Mouse (Mus musculus): ENCODE measurements at regions not wholly inside any gene's neighbourhood (a gene's known extent, or its start where the extent isn't known, plus 50 kb on each side); places are given as distances from the start of the nearest gene placed in this dataset.

DNA sequence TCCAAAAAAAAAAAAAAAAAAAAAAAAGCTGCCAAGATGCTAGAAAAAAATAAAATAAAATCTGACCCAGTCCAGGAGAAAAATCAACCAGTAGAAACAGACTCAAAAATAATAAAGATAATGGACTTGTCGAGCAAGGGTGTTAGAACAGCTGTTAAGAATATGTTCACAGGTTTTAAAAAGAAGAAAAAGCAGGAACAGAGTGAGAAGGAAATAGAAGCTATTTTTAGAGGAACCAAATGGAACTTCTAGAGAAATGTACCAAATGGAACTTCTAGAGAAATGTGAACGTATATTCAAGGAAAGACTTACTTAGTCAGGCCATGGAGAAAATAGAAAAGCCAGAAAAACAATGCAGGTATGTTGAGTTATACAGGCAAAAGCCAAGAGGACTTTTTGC, 662.4 kb upstream of the Jmjd1c start:
- DNase-seq (ENCODE audit: low spot score), result no peak

DNA sequence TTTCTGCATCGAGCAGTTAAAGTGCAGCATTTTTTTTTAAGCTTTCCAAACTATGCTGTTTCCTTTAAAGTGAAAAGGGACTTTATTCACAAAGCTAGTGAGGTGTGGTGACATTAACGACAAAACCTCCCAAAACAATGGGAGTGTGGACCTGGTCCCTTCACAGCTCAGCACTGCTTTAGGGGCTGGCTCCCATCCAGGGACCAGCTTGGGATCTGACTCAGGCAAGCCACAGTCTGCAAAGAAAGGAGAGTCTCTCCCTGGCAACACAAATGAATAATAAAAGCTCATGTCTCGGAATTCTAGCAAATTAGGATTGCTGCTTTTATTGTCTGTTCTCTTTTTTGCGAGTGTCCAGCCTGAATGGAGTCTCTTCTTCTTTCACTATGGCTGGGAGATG, 625.2 kb upstream of the Jmjd1c start:
- DNase-seq (ENCODE audit: low spot score), result no peak

DNA sequence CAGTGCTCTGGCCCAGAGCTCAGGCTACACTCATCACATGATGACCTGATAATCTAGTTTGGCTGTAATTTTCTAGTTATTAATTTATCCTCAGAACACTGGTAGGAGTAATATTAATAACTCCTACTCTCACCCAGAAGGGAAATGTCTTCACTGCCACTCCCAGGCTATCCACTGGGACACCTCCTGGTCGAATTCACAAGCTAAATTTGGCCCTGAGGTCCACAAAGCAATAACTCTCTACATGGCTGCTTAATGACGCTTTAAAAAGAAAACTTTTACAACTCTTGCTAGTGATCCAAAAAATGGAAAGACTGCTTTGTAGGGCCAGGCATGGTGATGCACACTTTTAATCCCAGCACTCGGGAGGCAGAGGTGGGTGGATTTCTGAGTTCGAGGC, 623.9 kb upstream of the Jmjd1c start:
- DNase-seq (ENCODE audit: low spot score), result no peak

DNA sequence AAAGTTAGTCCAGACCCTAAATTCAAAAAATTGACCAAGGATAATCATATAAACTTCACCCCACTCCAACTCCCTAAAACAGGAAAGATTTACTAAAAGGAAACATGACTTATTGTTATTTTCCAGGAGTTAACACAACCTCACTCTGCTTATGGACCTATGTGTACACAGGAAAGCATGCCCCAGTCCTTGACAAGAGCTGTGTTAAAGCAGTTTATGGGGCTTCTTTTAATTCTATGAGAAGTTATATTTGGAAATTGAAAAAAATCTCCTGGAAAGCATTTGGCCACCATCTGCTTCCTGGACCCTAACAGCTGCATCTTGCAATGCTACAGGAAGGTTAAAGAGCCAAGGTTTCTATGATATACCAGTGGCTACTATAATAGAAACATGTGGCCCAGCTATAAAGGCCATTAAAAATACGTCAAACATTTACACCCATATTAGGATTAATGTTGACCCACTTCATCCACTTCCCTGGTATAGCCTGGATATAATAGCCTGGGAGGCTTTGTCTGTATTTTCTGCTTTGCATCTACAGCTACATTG, 620.7 kb upstream of the Jmjd1c start:
- DNase-seq (ENCODE audit: low spot score), result no peak

DNA sequence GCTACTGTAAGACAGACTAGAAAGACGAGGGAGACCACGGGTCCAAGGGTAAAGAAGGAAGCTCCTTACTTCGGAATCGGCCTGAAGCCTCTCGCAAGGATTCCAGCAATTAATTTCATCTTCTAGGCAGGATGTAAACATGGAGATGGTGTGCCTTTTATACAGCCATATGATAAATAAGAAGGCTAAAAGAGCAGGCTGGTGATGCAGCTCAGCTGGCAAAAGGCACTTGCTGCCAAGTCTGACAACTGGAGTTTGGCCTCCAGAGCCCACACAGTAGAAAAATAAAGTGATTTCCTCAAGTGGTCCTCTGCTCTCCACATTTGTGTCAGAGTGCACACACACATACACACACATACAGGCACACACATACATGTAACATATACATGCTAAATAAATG, 605.1 kb upstream of the Jmjd1c start:
- no peak for DNase-seq (ENCODE audit: low spot score)

DNA sequence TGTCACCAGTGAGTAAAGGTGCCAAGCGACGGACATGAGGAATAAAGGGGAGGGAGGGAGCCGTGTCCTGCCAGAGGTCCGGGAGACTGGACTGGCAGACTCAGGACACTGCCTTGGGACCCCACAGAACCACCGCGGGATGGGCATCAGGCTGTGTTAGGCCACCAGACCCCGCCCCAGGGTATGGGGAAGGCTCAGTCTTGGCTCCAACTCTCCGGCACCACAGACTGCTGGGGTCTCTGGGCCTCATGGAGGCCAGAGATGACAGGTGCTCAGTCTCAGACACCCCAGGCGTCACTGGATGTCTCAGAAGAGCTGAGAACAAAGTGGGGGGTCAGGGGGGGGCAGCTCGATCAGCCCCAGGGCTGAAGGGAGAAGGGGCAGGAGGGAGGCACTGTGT, 604.1 kb upstream of the Jmjd1c start:
- no peak for DNase-seq (ENCODE audit: low spot score)

DNA sequence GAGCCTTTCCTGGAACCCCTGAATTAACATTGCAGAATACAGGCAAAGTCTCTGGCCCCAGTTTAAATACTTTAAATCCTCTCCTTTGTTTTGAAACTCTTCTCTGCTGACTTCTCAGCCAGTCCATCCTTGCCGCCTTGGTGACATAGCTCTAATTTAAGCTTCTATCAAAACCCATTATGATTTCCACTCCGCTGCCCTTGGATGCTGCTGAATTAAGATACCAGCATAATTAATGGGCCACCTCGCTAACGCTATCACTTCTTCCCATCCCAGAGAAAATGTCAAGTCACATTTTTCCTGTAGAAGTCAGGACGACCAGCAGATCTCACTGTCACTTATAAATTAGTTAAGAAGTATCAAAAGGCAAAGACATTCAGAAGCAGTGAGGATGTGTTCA, 556.1 kb upstream of the Jmjd1c start:
- DNase-seq (ENCODE audit: low spot score), result no peak

DNA sequence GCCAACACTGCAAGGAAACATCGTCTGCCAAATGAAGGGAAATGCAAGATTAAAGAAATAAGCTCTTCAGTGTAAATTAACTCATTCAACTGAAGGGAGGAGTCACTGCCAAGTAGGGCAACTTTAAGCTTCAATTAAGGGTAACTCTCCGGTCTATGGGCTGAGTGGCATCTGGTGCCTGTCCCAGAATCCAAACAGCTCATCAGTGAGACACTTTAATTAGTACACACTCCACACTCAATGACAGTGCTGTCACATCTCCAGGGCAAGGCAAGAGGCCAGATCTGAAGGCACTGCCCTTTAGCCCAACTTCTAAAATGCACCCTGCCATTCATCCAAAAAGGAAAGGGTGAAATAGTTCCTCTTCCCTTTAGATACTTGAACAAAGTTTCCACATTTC, 549.3 kb upstream of the Jmjd1c start:
- DNase-seq (ENCODE audit: low spot score), result no peak

DNA sequence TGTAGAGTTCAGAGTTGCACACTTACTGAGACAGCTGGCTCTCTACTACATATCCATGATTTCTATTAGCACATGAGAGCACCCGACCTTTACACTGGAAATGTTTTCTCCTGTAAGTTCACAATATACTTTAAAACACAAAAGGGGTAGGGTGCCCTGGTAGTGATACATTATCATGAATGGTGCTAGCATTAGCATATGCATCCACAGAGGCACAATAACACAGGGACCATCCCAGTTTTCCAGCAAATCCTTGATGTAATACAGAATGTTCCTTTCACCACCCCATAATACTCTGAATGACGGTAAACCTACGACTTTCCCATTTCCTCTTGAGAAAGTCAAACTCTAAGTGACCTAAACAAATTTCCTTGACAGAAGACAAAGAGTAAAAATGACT, 548.3 kb upstream of the Jmjd1c start:
- no peak for DNase-seq (ENCODE audit: low spot score)

DNA sequence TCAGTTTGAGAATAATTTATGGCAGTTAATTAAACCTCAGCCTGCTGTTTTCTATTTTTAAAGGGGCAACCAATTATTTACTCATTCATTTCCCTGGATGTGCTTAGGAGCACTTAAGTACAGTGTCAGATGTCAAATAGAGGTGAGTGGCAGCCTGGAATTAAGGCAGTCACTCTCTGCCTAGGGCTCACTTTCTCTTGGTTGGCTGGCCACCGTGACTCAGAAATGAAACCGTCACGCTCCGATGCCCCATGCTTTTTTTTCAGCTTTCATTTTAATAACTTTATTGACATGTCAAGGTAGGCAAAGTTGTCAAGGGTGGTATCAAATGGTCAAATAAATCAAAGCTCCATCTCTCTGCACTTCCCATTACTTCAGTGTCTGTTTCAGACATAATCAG, 547.9 kb upstream of the Jmjd1c start:
- DNase-seq (ENCODE audit: low spot score), result no peak

DNA sequence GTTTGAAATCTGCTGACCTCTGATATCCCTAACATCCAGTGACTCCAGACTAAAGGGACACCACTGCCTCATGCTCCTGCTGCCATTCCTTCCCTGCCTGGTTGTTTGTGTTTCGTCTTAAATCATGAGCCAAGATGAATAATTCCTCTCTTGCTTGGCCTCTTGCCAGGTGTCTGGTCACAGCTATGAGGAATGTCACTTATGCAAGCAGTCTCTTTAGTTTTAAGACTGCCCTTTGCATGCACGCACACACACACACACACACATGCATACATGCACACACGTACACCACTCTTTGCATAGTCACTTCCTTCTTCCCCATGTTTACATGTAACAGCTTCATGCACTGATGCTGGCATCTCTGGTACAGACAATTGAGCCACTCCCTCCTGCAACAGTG, 543.0 kb upstream of the Jmjd1c start:
- no peak for DNase-seq (ENCODE audit: low spot score)

DNA sequence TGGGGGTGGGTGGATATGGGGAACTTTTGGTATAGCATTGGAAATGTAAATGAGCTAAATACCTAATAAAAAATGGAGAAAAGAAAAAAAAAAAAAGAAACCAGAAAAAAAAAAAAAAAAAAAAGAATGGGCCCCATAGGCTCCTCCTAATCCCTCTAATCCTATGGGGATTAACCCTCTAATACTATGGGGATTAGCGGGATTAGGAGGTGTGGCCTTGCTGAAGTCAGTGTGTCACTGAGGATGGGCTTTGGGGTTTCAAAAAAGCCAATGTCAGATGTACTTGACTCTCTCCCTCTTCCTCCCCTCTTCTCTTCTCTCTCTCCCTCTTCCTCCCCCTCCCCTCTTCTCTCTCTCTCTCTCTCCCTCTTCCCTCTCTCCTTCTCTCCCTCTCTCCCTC, 541.7 kb upstream of the Jmjd1c start:
- no peak for DNase-seq (ENCODE audit: low spot score)

DNA sequence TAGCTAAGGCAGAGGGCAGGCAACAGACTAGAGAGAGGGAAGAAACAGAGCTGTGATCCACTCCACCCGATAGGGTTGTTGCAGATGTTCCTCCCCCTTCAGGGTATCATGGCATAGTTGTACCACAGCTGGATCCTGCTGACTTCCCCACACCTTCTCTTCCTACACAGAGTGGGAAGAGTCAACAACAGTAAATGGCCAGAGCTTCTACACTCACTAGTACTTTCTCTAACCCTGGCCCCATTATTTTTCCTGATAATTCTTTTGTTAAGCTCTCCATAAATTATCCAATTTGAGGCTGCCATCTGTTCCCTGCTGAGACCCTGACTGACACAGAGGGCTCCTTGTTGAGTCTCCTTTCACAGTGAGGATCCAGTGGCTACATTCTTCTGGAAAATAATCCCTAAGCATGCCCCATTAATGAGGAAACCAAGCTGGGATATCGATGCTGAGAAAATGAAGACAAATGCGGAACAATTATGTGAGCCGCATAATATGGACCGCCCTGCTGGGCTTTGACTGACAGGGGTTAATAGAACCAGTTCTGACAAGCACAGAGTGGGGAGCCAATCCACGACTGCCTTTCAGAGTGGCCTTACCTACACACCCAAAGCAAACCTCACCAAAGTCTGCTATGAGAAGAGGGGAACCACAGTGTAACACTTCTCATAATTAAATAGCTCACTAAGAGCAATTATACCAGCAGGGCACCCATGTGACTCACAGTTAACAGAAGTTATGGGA, 537.7 kb upstream of the Jmjd1c start:
- DNase-seq (ENCODE audit: low spot score), result no peak

DNA sequence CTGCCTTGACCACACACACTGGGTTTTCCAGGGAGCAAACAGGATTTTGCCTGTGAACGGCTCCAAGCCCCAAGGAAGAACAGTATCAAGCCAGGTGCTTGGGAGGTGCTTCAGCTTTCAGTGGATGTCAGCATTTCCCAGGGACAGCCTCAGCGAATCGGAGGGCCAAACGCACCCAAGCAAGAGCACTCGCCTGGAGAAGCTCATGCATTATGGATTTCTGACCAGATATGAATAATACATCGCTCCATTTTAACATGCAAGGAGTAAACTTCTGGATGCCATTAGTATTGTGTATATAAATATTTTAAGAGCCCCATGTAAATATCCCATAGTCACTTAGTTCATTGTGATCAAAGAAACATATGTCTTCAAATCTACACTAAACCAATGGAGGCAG, 530.6 kb upstream of the Jmjd1c start:
- no peak for DNase-seq (ENCODE audit: low spot score)

DNA sequence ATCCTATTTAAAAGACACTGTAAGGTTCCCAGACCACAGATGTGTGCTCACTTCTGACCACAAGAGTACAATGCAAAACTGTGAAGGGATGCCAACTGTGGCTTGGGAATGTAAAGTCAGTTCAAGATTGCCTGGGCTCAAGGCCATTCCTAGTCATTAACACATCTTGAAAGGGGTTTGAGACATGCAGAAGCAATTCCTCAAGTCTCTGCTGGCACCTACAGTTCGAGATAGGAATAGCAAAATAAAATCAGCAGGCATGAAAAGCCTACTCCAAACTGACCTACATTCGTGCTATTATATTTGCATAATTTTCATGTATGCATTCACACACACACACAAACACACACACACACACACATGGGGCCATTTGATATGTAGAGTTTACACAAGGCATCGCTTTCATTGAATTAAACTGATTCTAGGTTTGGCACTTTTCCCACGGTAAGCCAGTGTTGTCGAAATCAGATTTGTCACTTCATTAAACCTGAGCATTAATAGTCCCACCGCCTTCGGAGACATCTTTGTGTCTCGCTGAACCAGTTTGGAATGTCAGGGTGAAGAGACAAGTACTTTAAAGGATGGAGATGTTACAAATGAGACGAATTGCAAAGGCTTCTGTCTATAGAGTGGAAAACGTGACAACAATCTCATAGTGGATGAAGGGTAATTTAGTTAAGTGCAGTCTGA, 520.9 kb upstream of the Jmjd1c start:
- DNase-seq (ENCODE audit: low spot score), result no peak

DNA sequence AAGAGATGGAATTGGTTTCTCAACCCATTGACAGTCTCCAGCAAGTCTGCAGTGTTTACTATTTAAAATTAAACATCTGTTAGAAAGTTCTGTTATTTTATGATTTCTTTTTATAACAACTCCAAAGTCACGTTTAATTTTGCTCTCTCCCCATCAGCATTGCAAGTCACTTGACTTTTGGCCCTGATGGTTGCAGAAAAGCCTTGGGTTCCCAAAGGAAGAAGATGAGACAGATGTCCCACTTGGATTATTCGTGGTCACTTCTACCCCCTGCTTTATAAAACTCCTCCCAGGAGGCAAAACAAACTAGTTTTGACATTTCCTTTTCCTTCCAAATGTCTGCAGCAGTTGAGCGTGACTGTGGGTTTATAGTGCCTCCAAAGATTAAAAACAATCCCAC, 502.9 kb upstream of the Jmjd1c start:
- no peak for DNase-seq (ENCODE audit: low spot score)

DNA sequence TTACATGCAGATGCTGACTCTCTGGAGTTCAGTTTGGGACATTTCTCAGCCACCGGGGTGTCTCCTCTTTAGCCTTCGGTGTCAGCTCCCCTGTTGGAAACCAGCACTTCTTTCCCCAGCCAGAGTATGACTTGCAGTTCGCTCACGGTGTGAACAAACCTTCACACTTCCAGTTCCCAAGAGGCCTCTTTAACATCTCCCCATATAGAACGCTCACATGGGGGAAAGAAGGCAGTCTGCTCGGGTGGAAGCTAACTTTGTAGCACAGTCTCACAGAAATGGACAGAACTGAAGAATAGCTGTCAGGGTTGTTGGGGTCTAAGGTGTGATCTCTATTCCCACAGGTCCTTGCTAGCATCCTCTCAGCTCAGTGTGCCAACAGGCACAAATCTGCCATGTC, 502.4 kb upstream of the Jmjd1c start:
- DNase-seq (ENCODE audit: low spot score), result no peak

DNA sequence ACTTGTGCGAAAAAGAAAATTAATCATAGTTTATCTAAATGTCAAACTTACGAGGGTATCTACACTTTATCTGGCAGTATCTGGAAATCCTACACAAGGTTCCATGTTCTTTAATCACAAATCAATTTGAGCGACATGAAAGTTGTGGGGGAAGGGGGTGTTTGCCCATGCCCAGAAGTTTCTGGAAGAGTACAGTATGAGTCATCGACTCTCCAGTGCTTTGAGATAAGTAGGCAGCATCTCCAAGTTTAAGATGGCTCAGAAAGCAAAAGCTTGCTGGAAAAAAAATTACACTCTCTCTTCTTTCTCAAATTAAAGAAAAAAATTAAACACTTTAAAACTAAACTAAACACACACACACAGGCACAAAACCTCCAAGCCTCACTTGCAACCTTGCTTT, 498.0 kb upstream of the Jmjd1c start:
- no peak for DNase-seq (ENCODE audit: low spot score)

DNA sequence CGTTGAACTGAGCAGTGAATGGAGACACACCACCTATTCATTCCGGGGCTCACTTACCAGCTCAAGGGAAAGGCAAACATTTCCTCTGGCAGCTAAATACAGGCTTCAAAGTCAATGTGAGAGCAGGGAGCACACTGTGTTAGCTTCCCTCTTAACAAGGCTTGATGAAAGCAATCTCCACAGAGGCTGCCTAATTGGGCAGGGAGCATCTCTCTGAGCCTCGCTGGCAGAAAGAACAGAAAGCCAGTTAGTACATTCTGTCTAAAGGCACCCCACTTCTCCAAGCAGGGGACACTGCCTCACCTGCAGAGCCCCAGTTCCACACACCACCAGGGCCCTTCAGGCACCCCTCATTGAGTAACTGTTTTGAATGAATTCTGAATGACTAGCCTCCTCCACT, 488.8 kb upstream of the Jmjd1c start:
- DNase-seq (ENCODE audit: low spot score), result no peak

DNA sequence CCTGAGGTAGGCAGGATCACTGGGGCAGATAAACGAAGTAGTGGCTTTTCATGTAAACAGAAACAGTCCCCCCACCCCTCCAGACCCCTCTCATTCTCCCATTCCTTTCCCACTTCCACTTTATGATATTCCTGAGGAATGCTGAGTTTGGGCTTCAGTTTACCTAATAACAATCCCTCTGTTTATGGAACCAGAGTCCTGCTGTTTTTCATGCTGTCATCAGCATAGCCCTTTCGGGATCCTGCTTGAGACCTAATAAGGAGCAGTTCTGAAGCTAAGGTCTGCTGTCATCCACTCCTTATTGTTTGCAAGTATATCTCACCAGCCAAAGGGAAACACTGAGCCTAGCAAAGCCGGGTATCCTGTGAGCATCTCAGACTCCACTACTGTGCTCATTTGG, 479.6 kb upstream of the Jmjd1c start:
- no peak for DNase-seq (ENCODE audit: low spot score)

DNA sequence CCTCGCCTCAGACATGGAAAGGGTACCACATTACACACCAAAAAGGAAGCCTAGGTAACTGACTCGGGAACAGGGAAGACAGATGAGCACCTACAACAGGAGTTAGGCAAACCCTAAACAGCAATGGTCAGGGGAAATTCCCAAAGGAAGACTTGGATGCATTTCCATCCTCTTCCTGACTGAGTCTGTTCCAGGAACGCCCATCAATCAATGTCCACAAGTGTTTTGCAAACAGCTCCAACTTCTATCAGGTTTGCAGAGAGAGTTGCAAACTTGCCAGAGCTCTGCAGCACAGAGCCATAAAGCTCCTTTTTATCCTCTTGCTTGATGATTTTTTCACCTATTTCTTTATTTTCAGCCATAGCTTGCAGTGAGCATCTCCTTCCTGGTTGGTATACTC, 464.9 kb upstream of the Jmjd1c start:
- DNase-seq (ENCODE audit: low spot score), result no peak

DNA sequence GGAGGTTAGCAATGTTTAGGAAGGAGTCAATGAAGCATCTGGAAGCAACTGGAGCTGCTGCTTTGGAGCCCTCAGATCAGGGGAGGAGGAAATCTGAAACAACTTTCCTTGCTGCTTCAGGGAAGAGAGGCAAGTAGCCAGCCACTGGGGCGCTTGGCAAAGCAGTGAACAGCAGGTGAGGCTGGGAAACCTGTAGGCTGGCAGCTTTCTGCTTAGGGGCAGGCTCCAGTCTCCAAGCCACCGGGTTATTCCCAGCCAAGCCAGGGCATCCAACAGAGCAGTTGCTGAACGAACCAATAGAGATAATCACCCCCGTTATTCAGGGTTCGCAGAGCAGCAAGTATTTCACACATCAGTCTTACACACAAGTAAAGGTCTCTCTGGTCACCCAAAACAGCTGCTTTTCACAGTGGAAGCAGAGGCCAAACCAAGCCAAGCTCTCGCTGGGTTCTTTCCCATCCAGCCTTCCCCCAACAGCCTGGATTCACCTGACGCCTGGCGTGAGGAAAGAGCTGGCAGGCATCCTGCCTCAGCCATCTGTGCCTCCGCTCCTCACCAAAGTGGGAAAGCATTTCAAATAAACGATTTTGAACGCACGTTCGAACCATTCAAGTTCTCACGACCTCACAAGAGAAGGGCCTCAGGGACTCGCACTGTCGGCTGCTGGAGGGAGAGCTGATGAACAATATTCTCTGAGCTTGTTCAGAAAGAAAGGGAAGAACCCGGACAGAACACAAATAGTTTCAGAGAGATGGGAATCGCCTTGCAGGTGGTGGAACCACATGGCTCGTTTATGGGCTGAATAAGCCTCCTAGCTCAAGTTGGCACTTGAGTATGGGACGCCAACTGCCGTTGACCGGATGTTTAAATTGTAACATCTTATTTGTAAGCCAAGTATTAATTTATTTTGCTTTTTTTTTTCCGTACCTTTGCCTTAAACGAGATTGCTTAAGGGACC, 454.8 kb upstream of the Jmjd1c start:
- no peak for DNase-seq (ENCODE audit: low spot score)

DNA sequence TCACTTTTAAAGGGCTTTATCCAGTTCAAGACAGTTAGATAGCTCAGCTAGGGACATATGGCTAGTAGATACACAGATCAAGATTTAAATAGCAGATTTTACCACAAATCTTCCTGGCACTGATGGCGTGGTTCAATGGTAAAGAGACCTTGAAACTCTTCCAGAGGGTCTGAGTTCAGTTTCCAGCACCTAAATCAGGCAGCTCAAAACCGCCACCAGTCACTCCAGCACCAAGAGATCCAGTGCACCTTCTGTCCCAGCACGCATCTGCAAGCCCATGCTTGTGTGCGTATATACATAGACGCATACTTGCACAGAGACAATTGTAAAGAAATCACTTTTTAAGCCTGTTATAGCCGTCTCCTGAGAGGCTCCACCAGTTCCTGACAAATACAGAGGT, 454.0 kb upstream of the Jmjd1c start:
- DNase-seq (ENCODE audit: low spot score), result no peak

Measured in lung, postnatal 25 days (tissue).